Mouse (Mus musculus) limb, embryonic 11.5 days (tissue): ENCODE results near the gene Dst. TPM values are rescaled to one million over a fixed set of nuclear protein-coding genes. Genes with fewer than 3 reads are reported as not detected.

Source experiments
- ATAC-seq: fragments of 200-750 bp; cut with Nextera tagmentation; 2 replicates; pipeline ENCODE4 v1.8.0; 2017; ENCODE audit warnings: low read depth; ENCODE audit not compliant: insufficient number of reproducible peaks, low FRiP score, low TSS enrichment
- DNase-seq: peaks from one replicate; pipeline ENCODE4 v3.0.0-alpha.2; 2015; ENCODE audit warnings: low spot score
- H3K27ac ChIP-seq: fragments of 300-500 bp; sonication (generic); replicated peaks from 2 replicates; pipeline ENCODE4 v1.5.1; 2014; ENCODE audit warnings: low read depth, mild to moderate bottlenecking, low read length
- H3K27me3 ChIP-seq: fragments of 300-500 bp; sonication (generic); 2 replicates; pipeline ENCODE4 v1.6.1; 2014; ENCODE audit warnings: mild to moderate bottlenecking, low read length, mixed read lengths; ENCODE audit not compliant: control insufficient read depth, insufficient read depth
- H3K36me3 ChIP-seq: fragments of 300-500 bp; sonication (generic); 2 replicates; pipeline ENCODE4 v1.6.1; 2014; ENCODE audit warnings: mild to moderate bottlenecking, low read length, moderate library complexity, mixed read lengths; ENCODE audit not compliant: control insufficient read depth, insufficient read depth
- H3K4me1 ChIP-seq: fragments of 300-500 bp; sonication (generic); 2 replicates; pipeline ENCODE4 v1.6.1; 2014; ENCODE audit warnings: low read length, mixed read lengths; ENCODE audit not compliant: control insufficient read depth, insufficient read depth
- H3K4me2 ChIP-seq: fragments of 300-500 bp; sonication (generic); 2 replicates; pipeline ENCODE4 v1.6.1; 2014; ENCODE audit warnings: low read depth, mild to moderate bottlenecking, moderate library complexity; ENCODE audit not compliant: severe bottlenecking
- H3K4me3 ChIP-seq: fragments of 300-500 bp; sonication (generic); 2 replicates; pipeline ENCODE4 v1.5.1; 2014; ENCODE audit warnings: low read depth, low read length
- H3K9ac ChIP-seq: fragments of 300-500 bp; sonication (generic); 2 replicates; pipeline ENCODE4 v1.6.1; 2014; ENCODE audit warnings: mild to moderate bottlenecking, low read length
- H3K9me3 ChIP-seq: fragments of 300-500 bp; sonication (generic); 2 replicates; pipeline ENCODE4 v1.6.1; 2016; ENCODE audit warnings: low read length; ENCODE audit not compliant: control insufficient read depth
- WGBS: fragments of 180-500 bp; shearing (Covaris S2); extraction: QIAGEN DNeasy Blood & Tissue Kit; methylation state at CpG from one replicate; pipeline ENCODE4 v1.1.7; 2014; 5-methylcytosine and 5-hydroxymethylcytosine counted together
- polyA plus RNA-seq: library from polyadenylated mRNA; unstranded; fragments of >200 nt; fragmentation: Nextera tagmentation; extraction: Ambion mirVana; gene quantifications from 2 replicates; pipeline ENCODE4 v1.2.1, GENCODE M21; 2014

Dst gene
- polyA plus RNA-seq, 1 experiment from 2014 or later = 14.7 TPM

DNA sequence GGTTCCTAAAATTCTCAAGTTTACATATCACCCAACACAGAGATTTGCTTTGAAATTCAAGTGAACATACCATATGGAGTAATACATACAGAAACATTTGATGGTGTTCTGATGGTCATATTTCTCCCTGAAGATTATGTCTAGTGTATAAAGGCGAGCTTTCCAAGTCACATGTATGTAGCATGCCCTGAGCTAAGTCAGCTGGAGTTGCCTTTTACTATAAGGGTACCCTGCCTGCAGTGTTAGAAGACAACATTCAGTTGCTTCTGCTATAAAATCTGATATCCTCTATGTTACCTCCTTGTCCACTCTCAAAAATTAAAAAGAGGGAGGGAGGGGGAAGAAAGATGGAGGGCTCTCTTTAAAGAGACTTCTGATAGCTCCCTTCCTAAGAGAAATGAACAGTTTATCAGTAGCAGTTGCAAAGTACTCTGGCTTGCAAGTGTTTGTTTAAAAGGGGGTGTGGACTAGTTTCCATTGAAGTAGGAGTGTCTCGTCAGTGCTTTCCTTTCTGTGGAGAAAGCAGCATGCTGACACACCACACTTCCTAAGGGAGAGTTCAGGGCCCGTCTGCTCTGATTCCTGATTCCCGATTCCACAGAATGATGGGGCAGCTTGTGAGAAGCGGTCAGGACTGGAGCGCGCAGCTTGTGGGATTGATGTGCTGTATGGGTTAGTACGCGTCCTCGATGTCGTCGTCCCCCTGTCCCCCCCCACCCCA is 168.8 kb downstream of the Dst start:
- ATAC-seq = no peak
- no peaks in the 10 kb centered on the region for H3K27me3 ChIP-seq
- H3K36me3 ChIP-seq = no peaks in the 10 kb centered on the region
- no peak overlapping the region for H3K4me2 ChIP-seq
- no peak for DNase-seq
- H3K9ac ChIP-seq = no peak overlapping the region
- whole genome bisulfite sequencing = 11% methylated on average over 12 of the region's 12 CpGs
- H3K27ac ChIP-seq = no peak overlapping the region
- no peak overlapping the region for H3K4me3 ChIP-seq
- H3K9me3 ChIP-seq = no peaks in the 10 kb centered on the region
- H3K4me1 ChIP-seq = peaks cover 11% of the 10 kb centered on the region; the same call in 1 of the 2 replicates

DNA sequence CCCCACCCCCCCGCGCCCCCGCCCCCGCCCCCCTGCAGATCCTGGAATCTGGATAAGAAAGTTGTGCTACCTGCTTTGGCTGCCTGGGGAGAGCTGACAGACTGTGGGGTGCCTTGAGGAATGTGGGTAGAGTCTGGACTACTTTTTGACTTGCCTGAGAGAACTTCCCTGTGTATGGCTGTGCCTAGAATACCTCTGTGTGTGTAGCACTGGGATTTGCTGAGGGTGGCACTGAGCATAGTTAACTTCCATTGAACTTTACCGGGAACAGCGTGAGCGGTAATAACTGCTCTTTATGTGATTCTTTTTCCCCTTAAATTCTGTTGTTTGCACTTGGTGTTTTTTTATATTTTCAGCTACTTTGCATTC is 169.4 kb downstream of the Dst start:
- H3K27me3 ChIP-seq = no peaks in the 10 kb centered on the region
- no peak for ATAC-seq
- no peaks in the 10 kb centered on the region for H3K36me3 ChIP-seq
- H3K9me3 ChIP-seq = no peaks in the 10 kb centered on the region
- H3K4me1 ChIP-seq = peaks cover 11% of the 10 kb centered on the region; the same call in 1 of the 2 replicates
- H3K4me2 ChIP-seq = no peak overlapping the region
- DNase-seq = no peak
- H3K27ac ChIP-seq = no peak overlapping the region
- WGBS = 20% methylated on average over 7 of the region's 7 CpGs
- no peak overlapping the region for H3K4me3 ChIP-seq
- no peak overlapping the region for H3K9ac ChIP-seq

DNA sequence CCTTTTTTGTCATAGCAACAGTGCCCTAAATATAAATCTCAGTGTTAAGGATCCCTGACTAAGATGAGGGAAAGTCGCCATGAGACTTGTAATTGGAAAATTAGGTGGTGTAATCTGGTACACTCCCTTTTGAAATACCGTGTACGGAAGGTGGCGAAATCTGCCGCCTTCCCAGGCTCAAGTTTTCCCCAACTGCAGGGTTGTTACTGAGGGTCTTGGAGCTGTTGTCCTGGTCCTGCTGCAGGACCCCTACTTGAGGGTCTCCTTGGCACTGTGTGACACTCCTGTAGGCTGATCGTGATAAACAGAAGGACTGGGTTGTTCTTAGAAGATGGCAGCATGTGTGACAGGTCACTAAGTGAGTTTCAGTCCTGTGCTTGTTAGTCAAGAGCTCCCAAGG is 169.9 kb downstream of the Dst start:
- H3K4me3 ChIP-seq = no peak overlapping the region
- DNase-seq (no peak), ATAC-seq (no peak)
- no peak overlapping the region for H3K9ac ChIP-seq
- no peak overlapping the region for H3K4me2 ChIP-seq
- no peak overlapping the region for H3K27ac ChIP-seq
- peaks cover 11% of the 10 kb centered on the region; the same call in 1 of the 2 replicates for H3K4me1 ChIP-seq
- H3K36me3 ChIP-seq = no peaks in the 10 kb centered on the region
- H3K27me3 ChIP-seq = no peaks in the 10 kb centered on the region
- no peaks in the 10 kb centered on the region for H3K9me3 ChIP-seq
- WGBS = 80% methylated on average over 6 of the region's 6 CpGs

GRCm38 (mm10) chr1:34089011-34089410 is 181.0 kb downstream of the Dst start:
- no peak for ATAC-seq
- Histone ChIP-seq H3K27ac (no peak overlapping the region), H3K4me2 (no peak overlapping the region), H3K4me3 (no peak overlapping the region), H3K27me3 (no peaks in the 10 kb centered on the region), H3K36me3 (no peaks in the 10 kb centered on the region), H3K4me1 (no peaks in the 10 kb centered on the region), H3K9me3 (no peaks in the 10 kb centered on the region), H3K9ac (no peak overlapping the region)
- 93% methylated on average over 3 of the region's 3 CpGs for WGBS
- DNase-seq = no peak

DNA sequence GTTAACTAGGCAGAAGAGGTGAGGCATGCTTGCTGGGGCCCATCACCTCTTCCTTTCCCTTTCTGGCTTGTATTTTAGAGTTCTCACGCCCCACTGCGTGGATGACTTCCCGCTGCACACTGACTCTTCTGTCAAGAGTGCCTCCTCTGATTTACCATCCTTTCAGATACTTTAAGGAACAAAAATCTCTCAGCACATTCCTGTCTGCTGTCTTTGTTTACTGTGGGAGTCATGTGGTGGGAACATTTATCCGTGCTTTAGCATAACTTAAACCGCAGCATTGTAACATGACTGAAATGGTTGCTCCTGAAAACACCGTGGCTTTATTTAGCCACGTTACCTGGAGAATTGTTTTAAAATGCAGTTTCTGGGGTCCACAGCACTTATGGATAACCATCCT is 182.7 kb downstream of the Dst start:
- ATAC-seq = no peak
- no peak overlapping the region for H3K4me3 ChIP-seq
- no peaks in the 10 kb centered on the region for H3K27me3 ChIP-seq
- 92% methylated on average over 7 of the region's 7 CpGs for WGBS
- H3K9ac ChIP-seq = no peak overlapping the region
- H3K9me3 ChIP-seq = no peaks in the 10 kb centered on the region
- DNase-seq = no peak
- no peaks in the 10 kb centered on the region for H3K36me3 ChIP-seq
- H3K4me1 ChIP-seq = no peaks in the 10 kb centered on the region
- H3K4me2 ChIP-seq = no peak overlapping the region
- H3K27ac ChIP-seq = no peak overlapping the region

DNA sequence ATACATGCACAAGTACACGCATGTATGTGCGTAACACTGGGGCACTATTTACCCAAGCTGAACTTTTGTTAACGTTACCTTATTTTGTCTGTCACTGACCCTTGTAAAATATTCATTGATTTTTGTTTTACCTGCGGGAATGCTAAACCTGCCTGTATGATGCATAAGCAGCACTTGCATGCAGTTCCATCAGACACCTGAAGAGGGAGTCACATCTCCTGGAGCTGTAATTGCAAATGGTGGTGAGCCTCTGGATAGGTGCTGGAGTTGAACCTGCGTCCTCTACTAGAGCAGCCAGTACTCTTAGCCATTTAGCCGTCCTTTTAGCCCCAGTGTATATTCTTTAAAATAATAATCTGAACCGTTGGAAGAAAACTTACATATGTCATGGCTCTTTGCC is 185.6 kb downstream of the Dst start:
- Histone ChIP-seq H3K4me3 (no peak overlapping the region), H3K9ac (no peak overlapping the region), H3K27ac (no peak overlapping the region), H3K4me1 (no peaks in the 10 kb centered on the region), H3K36me3 (no peaks in the 10 kb centered on the region), H3K9me3 (no peaks in the 10 kb centered on the region), H3K4me2 (no peak overlapping the region), H3K27me3 (no peaks in the 10 kb centered on the region)
- WGBS = 96% methylated on average over 7 of the region's 7 CpGs
- no peak for DNase-seq
- no peak for ATAC-seq

DNA sequence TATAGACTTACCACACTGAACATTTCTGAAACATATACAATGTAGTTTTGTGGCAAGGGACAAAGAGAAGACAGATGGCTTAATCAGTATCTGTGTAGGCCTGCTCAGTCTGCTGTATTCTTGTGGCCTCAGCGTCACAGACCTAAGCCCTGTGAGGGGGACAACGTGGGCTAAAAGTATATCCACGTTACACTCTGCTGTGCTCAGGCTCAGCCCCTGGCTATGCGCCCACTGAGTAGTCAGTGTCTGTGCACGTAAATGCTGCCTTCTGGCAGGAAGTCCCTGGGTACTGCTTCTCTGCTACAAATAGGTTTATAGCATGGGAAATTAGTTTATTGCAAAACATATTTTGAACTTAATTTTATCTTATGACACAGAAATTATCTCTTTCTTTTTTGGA is 186.3 kb downstream of the Dst start:
- DNase-seq (no peak), ATAC-seq (no peak)
- Histone ChIP-seq H3K4me3 (no peak overlapping the region), H3K4me1 (no peaks in the 10 kb centered on the region), H3K4me2 (no peak overlapping the region), H3K27me3 (no peaks in the 10 kb centered on the region), H3K27ac (no peak overlapping the region), H3K9ac (no peak overlapping the region), H3K9me3 (no peaks in the 10 kb centered on the region), H3K36me3 (no peaks in the 10 kb centered on the region)
- whole genome bisulfite sequencing = 66% methylated on average over 5 of the region's 5 CpGs

DNA sequence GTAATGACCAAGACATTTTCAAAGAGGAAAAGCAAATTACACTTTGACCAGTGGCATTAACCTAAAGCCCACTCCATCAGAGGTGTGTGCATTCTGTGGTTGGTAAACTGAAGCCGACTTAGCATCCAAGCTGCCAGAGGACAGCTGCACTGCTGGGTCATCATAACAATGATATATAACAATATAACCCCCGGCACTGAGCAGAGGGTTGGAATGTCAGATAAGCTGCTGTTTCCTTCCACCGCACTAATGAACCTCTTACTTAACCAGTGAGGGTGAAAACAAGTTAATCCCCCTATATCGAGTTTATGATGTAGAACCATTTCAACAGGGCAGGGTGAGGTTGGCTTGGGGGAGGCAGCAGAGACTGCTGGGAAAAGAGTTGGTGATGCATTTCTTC is 187.1 kb downstream of the Dst start:
- Histone ChIP-seq H3K27ac (no peak overlapping the region), H3K4me3 (no peak overlapping the region), H3K4me2 (no peak overlapping the region), H3K36me3 (no peaks in the 10 kb centered on the region), H3K9ac (no peak overlapping the region), H3K27me3 (no peaks in the 10 kb centered on the region), H3K9me3 (no peaks in the 10 kb centered on the region), H3K4me1 (no peaks in the 10 kb centered on the region)
- DNase-seq = no peak
- 33% methylated on average over 4 of the region's 4 CpGs for WGBS
- ATAC-seq = no peak

GRCm38 (mm10) chr1:34096923-34097322 is 188.9 kb downstream of the Dst start:
- Histone ChIP-seq H3K27me3 (no peaks in the 10 kb centered on the region), H3K4me1 (no peaks in the 10 kb centered on the region), H3K27ac (no peak overlapping the region), H3K9me3 (no peaks in the 10 kb centered on the region), H3K36me3 (no peaks in the 10 kb centered on the region), H3K4me3 (no peak overlapping the region), H3K4me2 (no peak overlapping the region), H3K9ac (no peak overlapping the region)
- ATAC-seq (no peak), DNase-seq (no peak)
- 40% methylated on average over 3 of the region's 3 CpGs for WGBS
